Mouse (Mus musculus) adrenal gland, adult 18-20 months (tissue): ENCODE data around the gene Sesn1. TPM values are rescaled to one million over a fixed set of nuclear protein-coding genes. Genes with fewer than 3 reads are reported as not detected.
"Not testable (repeated sequence)": the region's sequence is repeated elsewhere in the genome, so short reads cannot be mapped to it uniquely, and the experiment has no call there.

Source experiments
- DNase-seq, 2 experiments: peaks; one replicate each; pipeline ENCODE4 v3.0.0; 2021 to 2022; ENCODE audit warnings: low spot score in 2 of 2
- total RNA-seq, 2 experiments: library from RNA; stranded (reverse); gene quantifications; 1 replicate in 1 of 2; 2 replicates in 1 of 2; pipeline ENCODE4 v1.2.3; 2021

Sesn1 gene
- total RNA-seq, 2 experiments from 2014 or later = 17.0 to 19.9 TPM

DNA sequence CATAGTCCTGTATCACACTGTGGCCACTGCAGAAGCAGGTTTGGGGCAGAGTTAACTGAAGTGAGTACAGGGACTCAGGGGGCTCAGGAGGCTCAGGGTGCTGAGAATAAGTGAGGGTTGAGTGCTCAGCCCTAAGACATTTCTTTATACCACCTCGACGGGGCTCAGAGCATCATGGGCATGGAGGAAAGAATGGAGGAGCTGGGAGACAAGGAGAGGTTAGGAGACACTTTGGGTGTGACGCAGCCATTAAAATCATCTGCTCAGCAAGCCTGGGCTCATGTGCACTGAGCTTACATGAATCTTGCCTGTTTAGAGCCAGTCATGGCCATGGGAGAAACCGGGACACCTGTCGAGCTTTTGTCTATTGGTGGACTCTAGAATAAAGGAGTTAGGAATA lies 10.7 kb downstream of the Sesn1 start:
- no peak for DNase-seq

- DNase-seq = no peak
These were observed 11.4 kb downstream of the Sesn1 start for GRCm38 (mm10) chr10:41821171-41821570.

DNA sequence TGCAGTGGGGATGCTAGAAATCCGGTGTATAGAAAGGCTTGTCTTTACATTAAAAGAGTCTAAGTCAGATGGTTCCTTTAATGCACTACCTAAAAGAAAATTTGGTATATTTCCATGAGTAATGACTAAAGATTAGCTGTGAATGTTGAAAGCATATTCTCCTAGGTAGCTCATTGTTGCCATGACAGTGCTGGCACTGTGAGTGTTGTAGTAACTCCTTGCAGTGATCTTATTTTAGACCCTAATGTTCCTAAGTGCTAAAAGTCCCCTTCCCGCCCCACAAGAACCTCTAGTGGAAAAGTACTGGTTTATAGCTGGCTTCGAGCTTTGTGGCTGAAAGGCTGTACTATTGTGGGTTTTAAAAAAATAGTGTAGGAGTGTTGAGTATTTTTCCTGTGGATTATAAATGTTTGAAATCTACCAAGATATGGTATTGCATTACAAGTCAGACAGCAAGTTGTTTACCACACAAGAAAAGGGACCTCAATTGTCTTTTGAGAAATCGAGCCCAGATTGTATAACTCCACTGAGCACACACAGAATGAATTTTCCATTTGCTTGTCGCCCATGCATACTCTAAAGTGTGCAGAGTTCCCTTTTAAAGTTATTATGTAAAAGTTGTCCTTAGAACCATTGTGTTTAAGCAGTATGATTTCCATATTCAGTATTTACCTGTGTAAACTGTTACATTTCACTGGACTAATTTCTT lies 13.0 kb downstream of the Sesn1 start:
- no peak for DNase-seq

DNA sequence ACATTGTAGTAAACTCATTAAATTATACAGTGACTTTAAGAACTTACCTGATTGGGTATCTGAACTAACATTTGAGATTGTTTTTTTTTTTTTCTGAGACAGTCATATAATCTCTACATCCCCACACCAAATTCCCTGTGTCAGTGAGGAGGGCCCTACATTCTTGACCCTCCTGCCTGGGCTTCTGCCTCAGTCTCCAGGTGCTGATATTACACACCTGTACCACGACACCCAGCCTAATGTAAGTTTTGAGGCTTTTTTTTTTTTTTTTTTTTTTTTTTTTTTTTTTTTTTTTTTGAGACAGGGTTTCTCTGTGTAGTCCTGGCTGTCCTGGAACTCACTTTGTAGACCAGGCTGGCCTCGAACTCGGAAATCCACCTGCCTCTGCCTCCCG lies 13.5 kb downstream of the Sesn1 start:
- DNase-seq = not testable (repeated sequence)

DNA sequence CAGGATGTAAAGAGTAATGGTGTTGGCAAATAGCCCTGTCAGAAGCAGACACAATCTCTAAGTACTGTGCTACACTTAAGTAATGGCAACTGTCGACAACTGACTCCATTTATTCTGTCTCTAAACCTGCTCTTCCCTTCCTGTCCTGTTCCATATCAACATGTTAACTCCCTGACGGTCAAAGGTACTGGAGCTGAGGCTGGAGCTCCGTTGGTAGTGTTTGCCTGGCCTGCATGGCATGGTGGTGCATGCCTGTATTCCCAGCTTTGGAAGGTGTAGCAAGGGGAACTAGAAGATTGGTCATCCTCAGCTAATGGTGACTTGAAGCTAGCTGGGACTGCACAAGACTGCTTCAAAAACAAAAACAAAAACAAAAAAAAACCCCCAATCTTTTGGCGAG lies 14.2 kb downstream of the Sesn1 start:
- no peak for DNase-seq

DNA sequence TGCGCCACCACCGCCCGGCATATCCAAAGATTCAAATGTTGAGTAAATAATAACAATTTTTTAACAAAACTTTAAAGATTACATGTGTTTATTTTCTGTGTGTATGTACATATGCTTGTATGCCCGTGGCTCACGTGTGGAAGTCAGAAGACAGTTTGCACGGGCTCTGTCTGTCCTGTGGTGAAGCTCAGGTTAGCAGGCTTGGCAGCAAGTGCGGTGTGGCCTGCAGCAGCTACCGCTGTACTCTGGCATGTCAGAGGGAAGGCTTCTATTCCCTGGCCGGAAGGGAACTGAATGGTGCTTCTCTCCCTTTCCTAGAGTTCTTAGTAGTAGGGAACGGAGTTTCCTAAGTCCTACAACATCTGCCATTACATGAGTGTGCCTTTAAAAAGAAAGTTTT lies 15.3 kb downstream of the Sesn1 start:
- DNase-seq = no peak

GRCm38 (mm10) chr10:41825996-41826395 lies 16.3 kb downstream of the Sesn1 start:
- DNase-seq = no peak

GRCm38 (mm10) chr10:41826526-41827116 lies 16.9 kb downstream of the Sesn1 start:
- DNase-seq = no peak

- no peak for DNase-seq
These were observed 18.0 kb downstream of the Sesn1 start for GRCm38 (mm10) chr10:41827784-41828183.

- no peak for DNase-seq
These were observed 19.5 kb downstream of the Sesn1 start for GRCm38 (mm10) chr10:41829191-41829590.

DNA sequence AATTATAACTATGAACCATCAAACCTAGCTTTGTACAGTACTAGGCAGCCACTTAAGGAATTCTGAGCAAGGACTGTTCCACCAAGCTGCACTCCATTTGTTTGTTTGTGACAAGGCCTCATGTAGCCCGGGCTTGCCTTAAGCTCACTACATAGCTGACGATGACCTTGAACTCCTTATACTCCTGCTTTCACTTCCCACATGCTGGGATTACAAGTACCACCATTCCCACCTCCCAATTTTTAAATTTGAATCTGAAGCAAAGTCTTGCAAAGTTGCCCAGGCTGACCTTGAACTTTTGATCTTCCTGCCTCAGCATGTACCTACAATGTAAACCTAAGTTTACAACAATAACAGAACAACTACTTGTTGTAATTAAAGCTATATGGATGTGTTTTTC lies 20.2 kb downstream of the Sesn1 start:
- no peak for DNase-seq

DNA sequence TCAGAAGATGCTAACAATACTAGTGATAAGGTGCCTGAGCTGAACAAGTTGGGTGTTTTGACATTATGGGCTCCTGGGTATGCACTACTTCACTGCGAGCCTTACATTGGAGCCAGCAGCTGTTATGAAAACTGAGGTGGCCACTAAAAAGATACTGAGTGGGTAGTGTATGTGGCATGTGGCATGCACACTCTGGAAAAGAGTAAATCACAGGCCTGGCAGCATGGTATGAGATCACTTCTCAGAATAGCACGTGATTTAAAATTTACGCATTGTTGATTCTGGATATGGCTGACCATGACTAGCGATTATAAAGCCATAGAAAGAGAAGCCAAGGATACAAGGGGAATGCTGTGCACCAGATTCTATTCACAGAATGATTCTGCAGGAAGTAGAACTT lies 20.7 kb downstream of the Sesn1 start:
- DNase-seq = no peak

- DNase-seq = peak; percentile 57 to 61
These were observed 21.3 kb downstream of the Sesn1 start for GRCm38 (mm10) chr10:41830851-41831522.

- no peak for DNase-seq
These were observed 22.5 kb downstream of the Sesn1 start for GRCm38 (mm10) chr10:41832191-41832590.

DNA sequence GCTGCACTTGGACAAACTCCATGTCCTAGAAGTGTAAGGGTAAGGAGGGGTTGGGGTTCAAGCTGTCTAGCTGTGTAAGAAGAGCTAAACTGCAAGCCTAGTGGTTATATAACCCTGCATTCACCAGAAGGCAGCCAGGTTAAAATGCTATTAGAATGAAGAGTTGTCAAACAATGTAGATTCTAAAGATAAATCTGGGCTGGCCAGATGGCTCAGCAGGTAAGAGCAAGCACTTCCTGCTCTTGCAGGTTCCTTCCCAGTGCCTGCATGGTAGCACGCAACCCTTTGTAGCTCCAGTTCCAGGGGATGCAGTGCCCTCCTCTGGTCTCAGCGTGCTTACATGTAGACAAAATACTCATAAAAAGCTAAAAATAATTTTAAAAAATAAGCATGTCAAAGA lies 24.4 kb downstream of the Sesn1 start:
- no peak for DNase-seq

DNA sequence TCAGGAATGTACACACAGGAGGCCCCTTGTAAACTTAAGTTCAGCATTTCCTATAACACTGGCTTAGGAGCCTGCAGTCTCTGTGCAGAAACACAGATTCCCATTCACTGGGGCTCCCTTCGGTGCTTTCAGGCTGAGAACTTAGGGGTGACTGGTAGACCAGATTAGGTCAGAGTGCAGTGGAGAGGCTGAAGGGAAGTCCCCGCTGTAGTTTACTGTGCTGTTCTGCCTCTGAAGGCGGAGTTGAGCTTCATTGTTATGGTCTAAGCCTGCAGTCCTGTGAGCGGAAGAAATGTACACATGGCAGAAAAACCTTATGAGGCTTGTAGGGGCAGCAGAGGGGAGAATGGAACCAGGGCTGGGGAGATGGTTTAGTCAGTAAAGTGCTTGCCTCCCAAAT lies 29.2 kb downstream of the Sesn1 start:
- no peak for DNase-seq

GRCm38 (mm10) chr10:41847737-41848136 lies 38.0 kb downstream of the Sesn1 start:
- no peak for DNase-seq

GRCm38 (mm10) chr10:41848721-41849120 lies 39.0 kb downstream of the Sesn1 start:
- no peak for DNase-seq

DNA sequence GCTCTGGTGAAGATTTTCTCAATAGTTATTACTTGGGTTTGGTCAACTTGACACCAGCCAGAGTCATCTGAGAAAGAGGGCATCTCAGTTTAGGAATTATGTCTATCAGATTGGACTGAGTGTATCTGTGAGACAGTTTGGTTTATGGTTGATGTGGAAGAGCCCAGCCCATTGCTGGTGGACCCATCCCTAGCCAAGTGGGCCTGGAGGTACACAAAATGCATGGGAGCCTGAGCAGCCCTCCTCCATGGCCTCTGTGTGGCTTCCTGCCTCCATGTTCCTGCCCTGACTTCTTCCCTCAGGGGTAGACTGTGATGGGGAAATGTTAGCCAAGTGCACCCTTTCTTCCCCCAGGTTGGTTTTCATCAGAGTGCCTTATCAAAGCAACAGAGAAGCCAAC lies 50.1 kb downstream of the Sesn1 start:
- DNase-seq = no peak

- no peak for DNase-seq
These were observed 50.5 kb downstream of the Sesn1 start for GRCm38 (mm10) chr10:41860275-41860688.

DNA sequence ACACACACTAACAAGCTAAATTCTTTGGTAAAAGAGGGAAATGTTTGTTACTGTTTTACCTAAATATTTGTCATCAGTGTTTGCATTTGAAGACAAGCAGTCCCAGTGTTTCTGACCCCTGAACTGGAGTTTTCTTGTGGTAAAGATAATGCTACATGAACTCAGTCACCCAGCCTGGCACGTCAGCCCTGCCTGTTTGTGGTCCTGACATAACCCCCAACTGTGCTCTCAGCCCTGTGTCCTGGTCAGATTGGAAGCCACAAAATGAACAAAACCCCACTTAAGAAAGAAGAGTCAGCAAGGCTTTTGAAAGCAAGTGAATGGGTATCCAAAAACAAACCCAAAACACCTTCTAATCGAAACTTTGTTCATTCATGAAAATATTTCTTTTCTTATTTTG lies 53.3 kb downstream of the Sesn1 start:
- no peak for DNase-seq

GRCm38 (mm10) chr10:41866069-41866837 lies 56.5 kb downstream of the Sesn1 start:
- no peak for DNase-seq
